Mouse (Mus musculus) hindbrain, embryonic 15.5 days (tissue): ENCODE data around the gene Map1b. TPM values are rescaled to one million over a fixed set of nuclear protein-coding genes. Genes with fewer than 3 reads are reported as not detected.

ENCODE experiments used
- ATAC-seq: fragments of 200-750 bp; cut with Nextera tagmentation; 2 replicates; pipeline ENCODE4 v1.8.0; 2017; ENCODE audit warnings: low read depth, moderate number of reproducible peaks, moderate TSS enrichment; ENCODE audit not compliant: low FRiP score
- H3K27ac ChIP-seq: fragments of 300-500 bp; sonication (generic); replicated peaks from 2 replicates; pipeline ENCODE4 v1.5.1; 2015; ENCODE audit warnings: mild to moderate bottlenecking, inconsistent platforms
- H3K27me3 ChIP-seq: fragments of 300-500 bp; sonication (generic); 2 replicates; pipeline ENCODE4 v1.6.1; 2015; ENCODE audit warnings: control low read depth, inconsistent platforms
- H3K36me3 ChIP-seq: fragments of 300-500 bp; sonication (generic); 2 replicates; pipeline ENCODE4 v1.6.1; 2015; ENCODE audit warnings: control low read depth, inconsistent platforms
- H3K4me1 ChIP-seq: fragments of 300-500 bp; sonication (generic); replicated peaks from 2 replicates; pipeline ENCODE4 v1.6.1; 2015; ENCODE audit warnings: control low read depth, inconsistent platforms
- H3K4me2 ChIP-seq: fragments of 300-500 bp; sonication (generic); 2 replicates; pipeline ENCODE4 v1.6.1; 2015; ENCODE audit warnings: moderate library complexity, mild to moderate bottlenecking, inconsistent platforms
- H3K4me3 ChIP-seq: fragments of 300-500 bp; sonication (generic); 2 replicates; pipeline ENCODE4 v1.5.1; 2015; ENCODE audit warnings: mild to moderate bottlenecking, inconsistent platforms
- H3K9ac ChIP-seq: fragments of 300-500 bp; sonication (generic); 2 replicates; pipeline ENCODE4 v1.6.1; 2015; ENCODE audit warnings: inconsistent platforms
- H3K9me3 ChIP-seq: fragments of 300-500 bp; sonication (generic); 2 replicates; pipeline ENCODE4 v1.6.1; 2016; ENCODE audit warnings: control low read depth, inconsistent platforms
- WGBS: fragments of 180-500 bp; shearing (Covaris S2); methylation state at CpG from one replicate; pipeline ENCODE4 v1.1.7; 2015; 5-methylcytosine and 5-hydroxymethylcytosine counted together
- polyA plus RNA-seq: library from polyadenylated mRNA; unstranded; fragments of >200 nt; fragmentation: Nextera tagmentation; extraction: Ambion mirVana; gene quantifications from 2 replicates; pipeline ENCODE4 v1.2.1, GENCODE M21; 2015

Gene Map1b
- polyA plus RNA-seq, 1 experiment from 2014 or later = 2,064 TPM

- no peaks in the 10 kb centered on the region for H3K36me3 ChIP-seq
- no peak overlapping the region for H3K4me3 ChIP-seq
- peak overlapping the region; percentile 16; the same call in 1 of the 2 replicates for H3K27ac ChIP-seq
- no peak overlapping the region for H3K9ac ChIP-seq
- H3K9me3 ChIP-seq = no peaks in the 10 kb centered on the region
- H3K27me3 ChIP-seq = no peaks in the 10 kb centered on the region
- 34% methylated on average over 13 of the region's 13 CpGs for WGBS
- H3K4me2 ChIP-seq = no peak overlapping the region
- no peak for ATAC-seq
- peaks cover 41% of the 10 kb centered on the region for H3K4me1 ChIP-seq
These were observed 102.6 kb downstream of the Map1b start for GRCm38 (mm10) chr13:99413481-99414351.

GRCm38 (mm10) chr13:99412477-99413080, 103.8 kb downstream of the Map1b start:
- ATAC-seq = peak; percentile 24; the same call in 1 of the 2 replicates
- no peak overlapping the region for H3K4me3 ChIP-seq
- peaks cover 41% of the 10 kb centered on the region for H3K4me1 ChIP-seq
- H3K9ac ChIP-seq = no peak overlapping the region
- no peaks in the 10 kb centered on the region for H3K36me3 ChIP-seq
- peak overlapping the region; percentile 16; the same call in 1 of the 2 replicates for H3K27ac ChIP-seq
- no peaks in the 10 kb centered on the region for H3K27me3 ChIP-seq
- no peak overlapping the region for H3K4me2 ChIP-seq
- 27% methylated on average over 11 of the region's 11 CpGs for WGBS
- no peaks in the 10 kb centered on the region for H3K9me3 ChIP-seq

- Histone ChIP-seq H3K4me3 (no peak overlapping the region), H3K4me2 (no peak overlapping the region), H3K27me3 (no peaks in the 10 kb centered on the region), H3K4me1 (peaks cover 41% of the 10 kb centered on the region), H3K36me3 (no peaks in the 10 kb centered on the region), H3K9me3 (no peaks in the 10 kb centered on the region), H3K9ac (no peak overlapping the region), H3K27ac (no peak overlapping the region)
- 75% methylated on average over 3 of the region's 3 CpGs for WGBS
- no peak for ATAC-seq
These were observed 104.6 kb downstream of the Map1b start for GRCm38 (mm10) chr13:99411761-99412160.

GRCm38 (mm10) chr13:99410611-99411515, 105.5 kb downstream of the Map1b start:
- H3K4me1 ChIP-seq = peaks cover 41% of the 10 kb centered on the region
- H3K27me3 ChIP-seq = no peaks in the 10 kb centered on the region
- no peak overlapping the region for H3K27ac ChIP-seq
- H3K36me3 ChIP-seq = no peaks in the 10 kb centered on the region
- no peaks in the 10 kb centered on the region for H3K9me3 ChIP-seq
- H3K4me2 ChIP-seq = no peak overlapping the region
- ATAC-seq = no peak
- H3K9ac ChIP-seq = no peak overlapping the region
- 88% methylated on average over 14 of the region's 14 CpGs for WGBS
- H3K4me3 ChIP-seq = no peak overlapping the region

GRCm38 (mm10) chr13:99409216-99409615, 107.1 kb downstream of the Map1b start:
- peaks cover 4% of the 10 kb centered on the region; the same call in 1 of the 2 replicates for H3K36me3 ChIP-seq
- no peak for ATAC-seq
- H3K4me2 ChIP-seq = no peak overlapping the region
- peaks cover 31% of the 10 kb centered on the region for H3K4me1 ChIP-seq
- no peaks in the 10 kb centered on the region for H3K27me3 ChIP-seq
- no peak overlapping the region for H3K27ac ChIP-seq
- 31% methylated on average over 2 of the region's 2 CpGs for WGBS
- no peak overlapping the region for H3K4me3 ChIP-seq
- H3K9me3 ChIP-seq = no peaks in the 10 kb centered on the region
- H3K9ac ChIP-seq = no peak overlapping the region

- Histone ChIP-seq H3K9ac (no peak overlapping the region), H3K4me1 (peaks cover 27% of the 10 kb centered on the region), H3K36me3 (0 out of 2 replicates have a peak, but pooled peaks cover 6% of the 10 kb centered on the region), H3K27ac (no peak overlapping the region), H3K9me3 (no peaks in the 10 kb centered on the region), H3K4me3 (no peak overlapping the region), H3K27me3 (no peaks in the 10 kb centered on the region), H3K4me2 (no peak overlapping the region)
- 71% methylated on average over 4 of the region's 4 CpGs for WGBS
- no peak for ATAC-seq
These were observed 117.0 kb downstream of the Map1b start for GRCm38 (mm10) chr13:99399373-99399772.

- peak; percentile 33; the same call in 1 of the 2 replicates for ATAC-seq
- Histone ChIP-seq H3K4me1 (peaks cover 27% of the 10 kb centered on the region), H3K9me3 (no peaks in the 10 kb centered on the region), H3K36me3 (0 out of 2 replicates have a peak, but pooled peaks cover 3% of the 10 kb centered on the region), H3K4me3 (no peak overlapping the region), H3K9ac (no peak overlapping the region), H3K4me2 (no peak overlapping the region), H3K27ac (peak overlapping the region; percentile 46), H3K27me3 (no peaks in the 10 kb centered on the region)
- 73% methylated on average over 12 of the region's 12 CpGs for WGBS
These were observed 118.1 kb downstream of the Map1b start for GRCm38 (mm10) chr13:99398149-99398701.

- no peak overlapping the region for H3K4me2 ChIP-seq
- H3K4me3 ChIP-seq = no peak overlapping the region
- H3K4me1 ChIP-seq = peaks cover 27% of the 10 kb centered on the region
- H3K36me3 ChIP-seq = 0 out of 2 replicates have a peak, but pooled peaks cover 3% of the 10 kb centered on the region
- no peaks in the 10 kb centered on the region for H3K9me3 ChIP-seq
- peak; percentile 91 for ATAC-seq
- H3K9ac ChIP-seq = no peak overlapping the region
- no peaks in the 10 kb centered on the region for H3K27me3 ChIP-seq
- H3K27ac ChIP-seq = peak overlapping the region; percentile 46; the same call in 1 of the 2 replicates
- 35% methylated on average over 7 of the region's 7 CpGs for WGBS
These were observed 119.1 kb downstream of the Map1b start for GRCm38 (mm10) chr13:99397228-99397627.

GRCm38 (mm10) chr13:99395531-99395930, 120.8 kb downstream of the Map1b start:
- H3K36me3 ChIP-seq = 0 out of 2 replicates have a peak, but pooled peaks cover 3% of the 10 kb centered on the region
- H3K4me2 ChIP-seq = no peak overlapping the region; the same call in 1 of the 2 replicates
- H3K9me3 ChIP-seq = no peaks in the 10 kb centered on the region
- ATAC-seq = no peak
- no peak overlapping the region for H3K4me3 ChIP-seq
- peaks cover 27% of the 10 kb centered on the region for H3K4me1 ChIP-seq
- H3K27me3 ChIP-seq = no peaks in the 10 kb centered on the region
- 43% methylated on average over 12 of the region's 12 CpGs for WGBS
- no peak overlapping the region for H3K9ac ChIP-seq
- H3K27ac ChIP-seq = no peak overlapping the region

- WGBS = 62% methylated on average over 3 of the region's 3 CpGs
- Histone ChIP-seq H3K27ac (no peak overlapping the region), H3K27me3 (no peaks in the 10 kb centered on the region), H3K4me3 (no peak overlapping the region), H3K9ac (no peak overlapping the region), H3K36me3 (no peaks in the 10 kb centered on the region), H3K4me1 (peaks cover 27% of the 10 kb centered on the region), H3K4me2 (no peak overlapping the region), H3K9me3 (no peaks in the 10 kb centered on the region)
- no peak for ATAC-seq
These were observed 121.6 kb downstream of the Map1b start for GRCm38 (mm10) chr13:99394694-99395093.

- Histone ChIP-seq H3K4me1 (peaks cover 23% of the 10 kb centered on the region), H3K27ac (no peak overlapping the region), H3K4me2 (no peak overlapping the region), H3K27me3 (no peaks in the 10 kb centered on the region), H3K4me3 (no peak overlapping the region), H3K9ac (no peak overlapping the region), H3K9me3 (no peaks in the 10 kb centered on the region), H3K36me3 (no peaks in the 10 kb centered on the region)
- no peak for ATAC-seq
- WGBS = 83% methylated on average over 3 of the region's 3 CpGs
These were observed 123.2 kb downstream of the Map1b start for GRCm38 (mm10) chr13:99393128-99393527.
